Mouse (Mus musculus) embryonic fibroblast, embryonic 13.5 days (primary cell): ENCODE data around the gene Galntl6.

ENCODE experiments used
- CTCF ChIP-seq: IDR thresholded peaks from 2 replicates; pipeline ENCODE4 v1.5.1; 2011; ENCODE audit warnings: mild to moderate bottlenecking, control low read depth, low read length, moderate library complexity, borderline replicate concordance; ENCODE audit not compliant: insufficient read depth
- POLR2A ChIP-seq: IDR thresholded peaks from 2 replicates; pipeline ENCODE4 v1.6.1; 2011; ENCODE audit warnings: low read depth, mild to moderate bottlenecking, control low read depth, low read length, moderate library complexity

DNA sequence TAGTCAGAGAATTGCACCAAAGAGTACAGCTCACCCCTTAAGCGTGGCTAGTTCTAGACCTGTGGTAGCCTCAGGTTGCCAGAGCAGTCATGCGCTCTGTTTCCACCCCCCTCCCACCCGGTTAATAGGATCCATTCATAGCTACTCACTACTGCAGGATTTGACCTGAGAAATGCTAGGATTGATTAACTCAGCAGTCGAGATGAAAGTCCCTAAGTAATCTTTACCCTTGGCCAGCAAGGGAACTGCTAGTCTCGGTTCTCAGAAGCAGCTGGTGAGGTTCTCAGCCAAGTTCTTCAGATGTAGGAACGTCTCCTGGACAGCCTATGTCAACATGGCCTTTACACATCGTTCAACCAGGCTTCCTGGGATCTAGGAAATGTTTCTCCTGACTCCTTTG lies 1135.7 kb downstream of the Galntl6 start:
- TF ChIP-seq CTCF (no peak), POLR2A (no peak)
